Mouse (Mus musculus) right cerebral cortex, postnatal 10 days (tissue): Measurements from ENCODE around the gene Tm6sf2.

Source experiments
- DNase-seq, 2 experiments: peaks; one replicate each; pipeline ENCODE4 v3.0.0; 2021; ENCODE audit warnings: low spot score in 2 of 2

Tm6sf2 gene

GRCm38 (mm10) chr8:70089296-70089960 is 16.7 kb downstream of the Tm6sf2 start:
- peak in 1 of 2 experiments; percentile 57 for DNase-seq

GRCm38 (mm10) chr8:70092786-70093185 is 20.1 kb downstream of the Tm6sf2 start:
- DNase-seq, result no peak

GRCm38 (mm10) chr8:70099276-70099675 is 26.6 kb downstream of the Tm6sf2 start:
- DNase-seq, result no peak

GRCm38 (mm10) chr8:70100241-70100640 is 27.5 kb downstream of the Tm6sf2 start:
- no peak for DNase-seq

GRCm38 (mm10) chr8:70104506-70104905 is 31.8 kb downstream of the Tm6sf2 start:
- DNase-seq, result peak; percentile 51 to 52

DNA sequence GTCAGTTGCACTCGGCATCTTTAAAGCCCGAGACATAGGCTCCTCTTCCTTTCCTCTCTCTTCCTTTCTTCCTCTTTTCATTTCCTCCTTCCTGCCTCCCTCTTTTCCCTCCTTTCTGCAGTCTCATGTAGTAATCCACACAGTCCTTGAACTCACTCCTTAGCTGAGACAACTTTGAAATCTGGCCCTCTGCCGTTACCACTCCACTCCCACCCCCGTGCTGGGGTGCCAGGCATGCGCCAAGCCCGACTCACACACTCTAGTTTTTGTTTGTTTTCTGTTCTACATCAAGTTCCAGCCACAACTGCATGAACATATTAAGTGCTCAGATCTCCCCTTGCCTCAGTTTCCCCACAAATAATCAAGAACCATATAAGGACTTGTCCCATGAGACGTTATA is 32.2 kb downstream of the Tm6sf2 start:
- no peak for DNase-seq

GRCm38 (mm10) chr8:70110451-70110850 is 37.7 kb downstream of the Tm6sf2 start:
- no peak for DNase-seq

GRCm38 (mm10) chr8:70111192-70111795 is 38.6 kb downstream of the Tm6sf2 start:
- DNase-seq, result no peak

- DNase-seq, result peak in 1 of 2 experiments; percentile 49
Observed at GRCm38 (mm10) chr8:70112401-70113016, 39.8 kb downstream of the Tm6sf2 start.

GRCm38 (mm10) chr8:70114488-70114887 is 41.8 kb downstream of the Tm6sf2 start:
- DNase-seq, result no peak

DNA sequence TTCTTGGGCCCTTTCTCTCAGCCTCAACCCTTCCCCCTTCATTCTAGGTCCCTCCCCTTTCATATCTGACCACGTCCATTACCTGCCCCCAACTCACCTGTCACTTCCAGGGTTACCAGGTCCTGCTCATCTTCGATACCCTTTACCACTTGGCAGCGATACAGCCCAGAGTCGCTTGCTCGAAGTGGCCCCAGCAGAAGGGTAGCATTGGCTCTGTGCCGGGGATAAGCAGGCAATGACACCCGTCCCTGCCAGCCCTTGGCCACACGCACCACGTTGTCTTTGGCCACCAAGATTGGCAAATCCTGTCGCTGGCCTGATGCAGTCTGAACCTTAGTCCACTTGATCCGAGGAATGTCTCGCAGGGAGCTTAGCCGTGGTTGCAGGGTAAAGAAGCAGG is 42.2 kb downstream of the Tm6sf2 start:
- DNase-seq, result no peak

GRCm38 (mm10) chr8:70117611-70118010 is 44.9 kb downstream of the Tm6sf2 start:
- DNase-seq, result no peak

DNA sequence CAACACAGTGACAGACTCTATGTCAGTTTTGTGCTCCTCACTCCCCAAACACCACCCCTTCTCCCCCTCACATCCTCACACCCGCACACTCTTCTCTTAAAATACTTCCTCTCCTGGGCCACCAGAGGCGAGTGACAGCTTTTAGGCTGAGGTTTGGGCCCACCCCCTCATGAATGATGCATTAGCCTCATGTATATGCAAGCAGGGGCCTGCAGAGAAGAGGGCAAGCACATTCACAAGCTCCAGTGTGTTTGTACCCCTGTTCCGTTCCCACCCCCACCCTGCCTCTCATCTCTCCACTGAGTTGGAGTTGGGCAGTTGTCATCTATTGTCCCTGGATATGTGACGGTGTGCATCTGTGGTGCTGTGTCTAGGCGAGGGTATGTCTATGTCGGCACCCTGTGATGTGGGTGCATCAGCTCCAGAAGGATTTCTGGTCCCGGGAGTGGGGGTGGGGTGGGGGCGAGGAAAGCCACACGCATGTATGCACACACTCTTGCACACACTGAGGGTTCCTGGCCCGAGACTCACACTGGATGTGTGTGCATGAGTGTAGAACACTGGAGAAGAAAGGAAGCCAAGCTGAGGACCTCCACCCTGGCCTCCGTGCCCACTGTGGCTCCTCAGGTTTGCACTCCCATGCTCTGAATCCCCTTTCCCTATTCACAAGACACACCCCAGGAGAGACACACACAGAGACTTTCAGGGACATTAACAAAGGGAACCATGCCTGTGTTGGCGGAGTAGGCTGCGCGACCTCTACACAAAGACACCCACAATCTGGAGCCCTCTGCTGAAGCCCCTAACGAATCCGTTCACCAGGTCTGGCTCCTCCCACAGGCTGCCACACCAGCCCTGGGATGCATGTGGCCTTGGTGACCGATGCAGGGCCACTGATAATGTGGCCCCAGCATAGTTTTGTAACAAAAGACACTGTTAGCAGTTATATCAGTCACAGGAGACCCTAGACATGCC is 46.3 kb downstream of the Tm6sf2 start:
- DNase-seq, result peak; percentile 86 to 92

GRCm38 (mm10) chr8:70120667-70121066 is 47.9 kb downstream of the Tm6sf2 start, which contains the start of gene Ncan:
TSS of gene Ncan (minus strand) at chr8:70120873.
- DNase-seq, result peak; percentile 95 to 97

DNA sequence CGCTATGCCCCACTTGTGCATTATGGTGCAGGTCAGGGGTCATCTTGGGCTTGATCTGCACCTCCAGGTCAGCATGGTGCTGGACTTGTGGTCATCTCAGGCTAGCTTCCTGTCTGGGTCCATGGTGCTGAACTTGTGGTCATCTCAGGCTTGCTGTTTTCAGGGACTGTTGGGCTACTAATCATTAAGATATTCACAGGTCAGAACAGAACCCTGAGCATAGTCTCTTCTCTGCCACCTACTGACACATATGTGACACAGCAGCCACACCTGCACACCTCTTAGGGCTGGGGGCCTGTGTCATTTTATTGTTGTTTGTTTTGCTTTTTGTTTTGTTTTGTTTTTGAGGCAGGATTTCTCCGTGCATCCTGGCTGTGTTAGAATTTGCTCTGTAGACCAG is 50.1 kb downstream of the Tm6sf2 start:
- DNase-seq, result no peak

- DNase-seq, result no peak
Observed at GRCm38 (mm10) chr8:70124992-70125391, 52.3 kb downstream of the Tm6sf2 start.

- DNase-seq, result peak; percentile 85 to 87
Observed at GRCm38 (mm10) chr8:70128435-70128834, 55.7 kb downstream of the Tm6sf2 start.

- DNase-seq, result peak; percentile 91 to 93
Observed at GRCm38 (mm10) chr8:70129309-70129952, 56.7 kb downstream of the Tm6sf2 start.
